Mouse (Mus musculus): ENCODE measurements around the gene Phactr1.

Gene Phactr1

GRCm38 (mm10) chr13:43122306-43123070, 442.1 kb downstream of the Phactr1 start:
- no peak for DNase-seq (ENCODE audit: low spot score in 2 of 2)

GRCm38 (mm10) chr13:43123895-43124682, 443.7 kb downstream of the Phactr1 start:
- DNase-seq (ENCODE audit: low spot score in 2 of 2) = no peak

- DNase-seq (ENCODE audit: low spot score in 2 of 2) = no peak
Measured at GRCm38 (mm10) chr13:43124683-43125074, 444.3 kb downstream of the Phactr1 start.

GRCm38 (mm10) chr13:43130161-43130560, 449.7 kb downstream of the Phactr1 start:
- no peak for DNase-seq (ENCODE audit: low spot score in 2 of 2)

GRCm38 (mm10) chr13:43131741-43132191, 451.3 kb downstream of the Phactr1 start:
- no peak for DNase-seq (ENCODE audit: low spot score in 2 of 2)

GRCm38 (mm10) chr13:43132859-43133258, 452.4 kb downstream of the Phactr1 start:
- no peak for DNase-seq (ENCODE audit: low spot score in 2 of 2)

- no peak for DNase-seq (ENCODE audit: low spot score in 2 of 2)
Measured at GRCm38 (mm10) chr13:43133400-43133799, 453.0 kb downstream of the Phactr1 start.

- no peak for DNase-seq (ENCODE audit: low spot score in 2 of 2)
Measured at GRCm38 (mm10) chr13:43134468-43134867, 454.0 kb downstream of the Phactr1 start.

- no peak for DNase-seq (ENCODE audit: low spot score in 2 of 2)
Measured at GRCm38 (mm10) chr13:43144720-43145418, 464.4 kb downstream of the Phactr1 start.

- DNase-seq (ENCODE audit: low spot score in 2 of 2) = no peak
Measured at GRCm38 (mm10) chr13:43146515-43147258, 466.3 kb downstream of the Phactr1 start.

- no peak for DNase-seq (ENCODE audit: low spot score in 2 of 2)
Measured at GRCm38 (mm10) chr13:43148692-43149091, 468.3 kb downstream of the Phactr1 start.

- no peak for DNase-seq (ENCODE audit: low spot score in 2 of 2)
Measured at GRCm38 (mm10) chr13:43149661-43150060, 469.2 kb downstream of the Phactr1 start.

GRCm38 (mm10) chr13:43152005-43152520, 471.6 kb downstream of the Phactr1 start:
- no peak for DNase-seq (ENCODE audit: low spot score in 2 of 2)

- no peak for DNase-seq (ENCODE audit: low spot score in 2 of 2)
Measured at GRCm38 (mm10) chr13:43157370-43157769, 476.9 kb downstream of the Phactr1 start.

GRCm38 (mm10) chr13:43158281-43158680, 477.9 kb downstream of the Phactr1 start:
- no peak for DNase-seq (ENCODE audit: low spot score in 2 of 2)

GRCm38 (mm10) chr13:43159429-43159828, 479.0 kb downstream of the Phactr1 start:
- no peak for DNase-seq (ENCODE audit: low spot score in 2 of 2)

GRCm38 (mm10) chr13:43167721-43168120, 487.3 kb downstream of the Phactr1 start:
- DNase-seq (ENCODE audit: low spot score in 2 of 2) = no peak

- DNase-seq (ENCODE audit: low spot score in 2 of 2) = peak; percentile 95 to 96
Measured at GRCm38 (mm10) chr13:43171020-43171710, 490.7 kb downstream of the Phactr1 start, which contains the start of gene Tbc1d7. TSS of gene Tbc1d7 (minus strand) at chr13:43171501.

- no peak for DNase-seq (ENCODE audit: low spot score in 2 of 2)
Measured at GRCm38 (mm10) chr13:43172036-43172713, 491.8 kb downstream of the Phactr1 start.

GRCm38 (mm10) chr13:43173262-43173661, 492.8 kb downstream of the Phactr1 start:
- DNase-seq (ENCODE audit: low spot score in 2 of 2) = peak; percentile 56 to 59

Data from right cerebral cortex, postnatal 36 days (tissue).